Mouse (Mus musculus): ENCODE measurements around the gene Cd59a. TPM values are rescaled to one million over a fixed set of nuclear protein-coding genes. Genes with fewer than 3 reads are reported as not detected.

The Cd59a gene
- total RNA-seq, 2 experiments from 2014 or later: 3.7 to 4.1 TPM

DNA sequence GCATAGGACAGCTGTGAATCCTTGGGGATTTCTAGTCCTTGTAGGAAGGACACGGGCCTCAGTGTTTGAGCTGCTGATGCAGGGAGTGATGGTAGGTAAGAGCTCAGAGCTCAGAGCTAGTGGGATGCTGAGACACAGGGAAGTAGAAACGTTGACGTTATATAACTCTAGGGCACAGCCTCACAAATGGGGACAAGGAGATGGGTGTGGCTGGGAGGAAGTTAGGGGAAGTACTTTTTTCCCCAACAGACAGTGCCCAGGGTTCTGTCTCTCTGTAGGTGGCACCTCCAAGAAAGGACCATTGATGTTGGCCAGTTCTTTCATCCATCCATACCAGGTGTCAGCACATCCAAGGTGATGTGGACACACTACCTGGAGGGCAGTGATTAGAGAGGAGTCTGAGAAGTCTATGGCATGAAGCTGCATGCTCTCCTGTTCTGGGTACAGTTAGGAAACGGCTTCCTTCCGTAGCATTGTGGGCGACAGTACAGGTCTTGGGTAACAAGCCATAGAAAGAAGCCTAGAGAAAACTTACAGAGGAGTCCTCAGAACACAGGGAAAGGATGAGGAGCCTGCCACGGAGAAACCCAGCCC, 36.8 kb downstream of the Cd59a start:
- intact Hi-C loops (cut with DNase I): loop anchor here (5.0 to 10.0 kb wide), 2 partner anchors 202 to 450 kb away; no protein-coding TSS in a partner anchor
- DNase-seq (ENCODE audit: low spot score in 2 of 2): no peak

DNA sequence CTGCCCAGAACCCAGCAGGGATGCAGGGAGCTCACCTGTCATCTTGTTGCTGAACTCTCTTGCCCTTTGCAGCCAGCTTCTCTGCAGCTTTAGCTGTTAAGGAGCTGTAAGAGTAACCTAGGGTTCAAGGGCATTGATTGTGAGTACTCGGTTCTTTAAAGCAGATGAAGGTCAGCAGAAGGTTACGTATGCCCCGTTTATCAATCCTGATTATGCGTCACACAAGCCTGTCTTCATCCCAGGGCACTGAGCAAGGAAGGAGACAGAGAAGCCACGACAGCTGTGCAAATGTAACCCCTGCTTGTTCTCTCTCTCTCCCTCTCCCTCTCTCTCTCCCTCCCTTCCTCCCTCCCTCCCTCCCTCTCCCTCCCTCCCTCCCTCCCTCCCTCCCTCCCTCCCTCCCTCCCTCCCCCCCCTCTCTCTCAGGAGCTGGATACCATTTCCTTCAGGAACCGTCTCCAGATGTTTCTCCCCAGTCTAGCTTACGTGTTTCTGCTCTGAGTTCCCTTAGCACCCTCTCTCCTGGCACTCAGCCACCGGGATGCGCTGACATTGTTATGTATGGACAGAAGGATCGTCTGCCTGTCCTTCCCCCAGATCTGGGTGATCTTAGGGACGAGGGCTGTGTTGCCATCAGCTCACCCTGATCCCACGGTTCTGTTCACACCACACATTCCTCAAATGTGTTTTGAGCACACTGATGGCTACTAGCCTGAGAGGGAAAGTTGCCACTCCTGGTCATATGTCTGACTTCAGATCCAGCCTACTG, 37.6 kb downstream of the Cd59a start:
- DNase-seq (ENCODE audit: low spot score in 2 of 2): no peak
- intact Hi-C loops (cut with DNase I): loop anchor here (5.0 to 10.0 kb wide), 2 partner anchors 202 to 449 kb away; no protein-coding TSS in a partner anchor

DNA sequence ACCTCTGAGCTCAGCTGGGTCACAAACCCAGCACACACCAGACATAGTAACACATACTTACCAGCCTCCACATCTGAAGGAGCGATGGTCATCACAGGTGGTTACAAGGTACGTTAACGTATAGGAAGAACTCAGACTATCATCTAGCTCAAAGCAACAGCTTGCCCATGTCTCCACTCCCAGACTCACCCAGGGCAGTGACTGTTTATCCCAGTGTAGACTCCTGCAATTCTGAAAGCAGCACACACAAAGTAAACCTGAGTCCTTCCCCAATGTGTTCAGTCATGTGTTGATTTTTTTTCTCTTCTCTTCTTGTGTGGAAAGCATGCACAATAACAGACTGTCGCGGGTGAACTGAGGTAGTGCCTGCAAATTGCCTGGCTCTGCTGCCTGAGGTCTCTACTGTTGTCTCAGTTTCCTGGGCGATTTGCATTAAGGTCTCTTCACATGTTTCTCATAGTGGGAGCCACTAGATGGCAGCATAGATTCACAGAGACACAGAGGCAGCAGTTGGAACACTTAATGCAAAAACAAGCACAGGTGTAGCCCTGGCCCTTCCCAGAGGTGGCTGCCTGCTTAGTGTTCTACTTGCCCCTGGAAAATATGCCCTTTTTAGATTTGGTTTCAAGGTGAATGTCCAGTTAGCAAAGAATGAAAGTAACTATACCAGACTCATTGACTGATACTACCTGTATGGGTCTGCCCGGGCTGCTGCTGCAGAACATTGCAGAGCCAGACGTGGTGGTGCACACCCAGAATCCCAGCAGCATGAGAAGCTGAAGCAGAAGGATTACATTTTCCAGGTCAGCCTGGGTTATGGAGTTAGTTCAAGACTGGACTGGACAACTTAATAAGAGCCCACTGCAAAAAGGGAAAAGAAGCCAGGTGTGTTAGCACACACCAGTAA, 38.8 kb downstream of the Cd59a start:
- intact Hi-C loops (cut with DNase I): loop anchor here (2.0 to 10.0 kb wide), 3 partner anchors 200 to 448 kb away; no protein-coding TSS in a partner anchor

GRCm38 (mm10) chr2:104135920-104136319, 40.3 kb downstream of the Cd59a start:
- intact Hi-C loops (cut with DNase I): loop anchor here (2.0 to 10.0 kb wide), 2 partner anchors 199 to 287 kb away; no protein-coding TSS in a partner anchor
- no peak for DNase-seq (ENCODE audit: low spot score in 2 of 2)

More for the DNA sequence above, 38.8 kb downstream of the Cd59a start:
- DNase-seq (ENCODE audit: low spot score in 2 of 2): peak; percentile 52 to 65

GRCm38 (mm10) chr2:104142140-104142539, 46.5 kb downstream of the Cd59a start:
- no peak for DNase-seq (ENCODE audit: low spot score in 2 of 2)
- intact Hi-C loops (cut with DNase I): no loop called here

DNA sequence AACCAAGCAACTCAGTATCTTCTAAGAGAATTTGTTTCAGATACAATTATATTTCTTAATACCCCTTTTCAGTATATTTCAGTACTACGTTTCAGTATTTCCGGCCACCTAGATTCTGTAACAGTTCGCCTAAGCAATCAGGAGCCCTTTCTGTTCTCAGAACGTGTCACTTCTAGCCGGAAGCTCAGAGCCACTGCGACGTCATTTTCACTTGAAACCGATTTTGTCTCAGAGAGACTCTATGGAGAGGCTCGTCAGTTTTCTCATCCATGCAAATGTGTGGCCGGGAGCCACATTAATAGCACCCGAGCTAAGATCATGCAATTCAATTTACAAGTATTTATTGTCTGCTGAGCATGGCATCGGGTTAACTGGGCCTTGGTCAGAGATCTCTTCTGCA, 48.4 kb downstream of the Cd59a start:
- no peak for DNase-seq (ENCODE audit: low spot score in 2 of 2)
- intact Hi-C loops (cut with DNase I): no loop called here

- DNase-seq (ENCODE audit: low spot score in 2 of 2): peak; percentile 30
- intact Hi-C loops (cut with DNase I): no loop called here
Measured at GRCm38 (mm10) chr2:104145983-104146382, 50.4 kb downstream of the Cd59a start.

GRCm38 (mm10) chr2:104147910-104148561, 52.4 kb downstream of the Cd59a start:
- no peak for DNase-seq (ENCODE audit: low spot score in 2 of 2)
- intact Hi-C loops (cut with DNase I): no loop called here

- DNase-seq (ENCODE audit: low spot score in 2 of 2): no peak
- intact Hi-C loops (cut with DNase I): no loop called here
Measured at GRCm38 (mm10) chr2:104150608-104151397, 55.2 kb downstream of the Cd59a start.

DNA sequence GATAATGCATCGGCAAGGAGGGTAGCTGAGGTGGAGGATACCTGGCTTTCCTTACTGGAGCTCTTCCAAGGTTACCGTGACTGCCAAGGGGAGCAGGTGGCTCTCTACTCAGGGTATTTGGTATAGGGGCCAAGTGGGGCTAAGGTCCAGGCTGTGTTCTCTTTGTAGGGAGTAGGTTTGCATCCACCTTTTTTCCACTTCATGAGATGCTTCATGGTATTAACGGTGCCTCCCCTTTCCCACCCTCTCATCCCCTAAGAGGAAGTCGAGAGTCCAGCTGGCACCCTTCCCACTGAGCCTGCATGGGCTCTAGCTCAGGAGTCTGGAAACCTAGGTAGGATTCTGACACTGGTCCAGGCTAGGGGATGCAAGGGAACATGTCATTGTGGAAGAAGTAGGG, 57.7 kb downstream of the Cd59a start:
- intact Hi-C loops (cut with DNase I): no loop called here
- DNase-seq (ENCODE audit: low spot score in 2 of 2): no peak

DNA sequence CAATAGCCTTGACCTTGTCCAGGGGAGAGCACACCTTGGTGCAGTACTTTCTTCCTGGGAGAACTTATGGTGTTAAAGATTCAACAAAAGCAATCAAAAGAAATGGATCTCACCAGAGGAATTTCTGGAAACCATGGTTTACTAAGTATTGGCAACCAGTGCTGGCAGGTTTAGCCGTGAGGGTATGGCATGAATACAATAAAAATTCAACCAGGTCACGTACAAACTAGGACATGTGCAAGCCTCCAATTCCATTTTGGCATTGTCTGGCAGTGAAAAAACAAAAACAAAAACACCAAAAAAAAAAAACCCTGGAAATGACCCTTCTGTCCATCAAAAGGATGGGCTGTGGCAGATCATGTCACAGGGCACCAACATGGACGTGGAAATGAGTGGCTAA, 58.3 kb downstream of the Cd59a start:
- intact Hi-C loops (cut with DNase I): no loop called here
- DNase-seq (ENCODE audit: low spot score in 2 of 2): no peak

DNA sequence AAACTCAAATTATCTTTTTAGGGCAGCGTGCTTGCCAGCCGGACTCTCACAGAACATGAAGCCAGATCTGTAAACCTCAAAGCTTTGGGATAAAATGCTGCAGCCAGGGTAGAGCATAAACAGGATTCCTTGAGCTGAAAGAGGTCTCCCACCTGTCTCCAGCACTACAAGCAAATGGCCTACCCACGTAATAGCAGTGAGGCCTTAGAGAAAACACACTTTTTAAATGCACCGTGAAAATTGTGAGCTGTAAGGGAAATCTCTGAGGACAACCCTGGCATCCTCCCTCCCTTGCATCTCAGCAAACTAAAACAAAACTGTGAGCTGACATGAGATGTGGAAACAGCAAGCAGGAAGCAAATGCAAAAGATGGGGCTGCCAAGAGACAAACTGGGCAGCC, 62.2 kb downstream of the Cd59a start:
- no peak for DNase-seq (ENCODE audit: low spot score in 2 of 2)
- intact Hi-C loops (cut with DNase I): no loop called here

DNA sequence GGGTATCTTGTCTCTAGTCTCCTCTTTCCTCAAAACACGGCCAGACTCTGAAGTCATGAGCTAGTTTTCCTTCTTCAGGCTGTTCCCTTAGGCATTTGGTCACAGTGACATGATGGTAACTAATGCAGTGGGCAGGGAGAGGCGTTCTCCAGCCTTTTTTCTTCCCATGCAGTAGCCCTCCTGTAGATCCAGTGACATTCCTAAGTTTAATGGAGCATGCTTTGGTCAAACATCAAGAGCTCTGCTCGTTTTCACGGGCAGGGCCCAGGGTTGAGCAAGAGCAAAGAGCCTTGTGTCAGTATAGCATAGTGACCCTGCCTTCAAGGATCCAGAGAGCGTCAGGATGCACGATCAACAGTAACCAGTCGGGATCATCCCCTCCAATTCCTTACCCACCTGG, 67.8 kb downstream of the Cd59a start:
- no peak for DNase-seq (ENCODE audit: low spot score in 2 of 2)
- intact Hi-C loops (cut with DNase I): no loop called here

DNA sequence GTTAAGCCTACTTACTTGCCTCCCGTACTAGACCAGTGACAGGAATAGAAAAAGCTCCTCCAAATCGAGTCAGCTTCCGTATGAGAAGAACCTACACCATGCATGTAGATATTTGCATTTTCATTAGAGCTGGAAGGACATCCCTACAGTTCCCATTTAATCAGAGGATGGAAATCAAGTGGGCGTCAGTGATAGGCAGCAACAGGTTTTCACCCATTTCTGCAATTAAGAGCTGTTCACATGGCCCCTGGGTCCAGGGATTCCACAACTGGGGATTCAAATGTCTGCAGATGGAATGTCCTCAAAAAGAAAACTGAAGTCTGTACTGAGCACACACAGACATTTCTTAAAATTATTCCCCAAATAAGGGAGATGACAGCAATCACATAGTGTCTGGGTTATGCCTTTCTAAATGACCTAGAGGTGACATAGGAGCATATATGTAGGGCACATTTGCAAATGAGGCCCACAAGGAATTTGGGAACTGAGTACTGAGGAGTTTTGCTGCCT, 68.4 kb downstream of the Cd59a start:
- intact Hi-C loops (cut with DNase I): no loop called here
- DNase-seq (ENCODE audit: low spot score in 2 of 2): no peak

Other genes with a start within 250 kb of the Cd59a start
- gene Lmo2, start 137.8 kb upstream of the Cd59a start, total RNA-seq (2021): 10 to 100 TPM; 15.5 to 17.7 TPM
- gene Fbxo3, start 68.1 kb upstream of the Cd59a start, total RNA-seq (2021): 10 to 100 TPM; 54.5 to 57.6 TPM
- gene 4931422A03Rik, start 67.4 kb upstream of the Cd59a start, total RNA-seq (2021): not detected
- under 1 TPM; 0.32 to 0.95 TPM for gene Gm10912, start 30.0 kb upstream of the Cd59a start, total RNA-seq (2021)
- not detected for gene Gm10799, start 27.3 kb upstream of the Cd59a start, total RNA-seq (2021)
- 1 to 10 TPM in 1 of 2 experiments, under 1 TPM in 1; 0.42 to 1.2 TPM for gene Cd59b, start 26.0 kb upstream of the Cd59a start, total RNA-seq (2021)
- gene A930018P22Rik, start 27.0 kb downstream of the Cd59a start, total RNA-seq (2021): not detected